Mouse (Mus musculus): ENCODE measurements at regions not wholly inside any gene's neighbourhood (a gene's known extent, or its start where the extent isn't known, plus 50 kb on each side); places are given as distances from the start of the nearest gene placed in this dataset.

DNA sequence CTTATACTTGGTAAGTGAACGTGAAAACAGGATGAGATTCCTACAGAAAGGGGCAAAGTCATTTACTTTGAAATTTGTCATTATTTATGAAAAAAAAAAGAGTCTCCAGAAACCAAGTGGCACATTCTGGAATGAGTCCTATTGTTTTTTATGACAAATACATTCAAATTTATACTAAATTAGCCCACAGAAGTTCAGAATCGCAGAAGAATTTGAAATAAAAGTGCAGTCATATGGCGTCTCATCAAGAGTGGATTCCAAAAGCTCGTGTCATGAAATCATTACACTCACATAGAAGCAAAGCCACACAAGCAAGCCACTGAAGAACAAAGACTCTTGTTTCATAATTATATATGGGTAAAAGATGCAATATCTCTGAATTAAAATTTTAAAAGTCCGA lies 316.9 kb downstream of the Slc16a7 start:
- 81% methylated on average over 5 of the region's 5 CpGs for WGBS
- ATAC-seq (ENCODE audit: insufficient read depth, low FRiP score), result no peak
- no peaks in the 10 kb centered on the region for H3K9me3 ChIP-seq (replicated peaks; ENCODE audit: control insufficient read depth, low read length)

DNA sequence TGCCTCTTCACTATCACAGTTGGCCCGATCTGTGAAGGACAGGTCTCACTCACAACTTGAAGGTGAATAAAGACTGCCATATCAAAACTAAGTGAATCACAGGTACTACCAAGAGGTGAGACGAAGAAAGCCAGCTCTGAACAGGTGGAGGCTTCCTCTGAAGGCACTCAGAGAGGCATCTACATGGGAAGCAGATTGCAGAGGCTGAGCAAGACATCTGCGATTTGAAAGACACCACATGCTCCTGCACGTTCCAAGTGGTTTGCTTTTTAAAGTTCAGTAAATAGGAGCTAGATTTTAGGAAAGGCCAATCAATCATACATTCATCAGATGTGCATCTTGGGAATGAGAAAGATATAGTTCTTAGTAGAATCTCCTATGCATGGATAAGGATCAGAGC lies 319.0 kb downstream of the Slc16a7 start:
- no peak overlapping the region for H3K27ac ChIP-seq (ENCODE audit: low read length)
- H3K4me3 ChIP-seq (replicated peaks; ENCODE audit: low read length), result no peak overlapping the region
- ATAC-seq (ENCODE audit: insufficient read depth, low FRiP score), result no peak
- no peak overlapping the region for H3K4me2 ChIP-seq (ENCODE audit: low read depth, low read length)
- H3K9ac ChIP-seq (ENCODE audit: low read length), result no peak overlapping the region
- H3K9me3 ChIP-seq (replicated peaks; ENCODE audit: control insufficient read depth, low read length), result no peaks in the 10 kb centered on the region
- no peaks in the 10 kb centered on the region for H3K4me1 ChIP-seq (ENCODE audit: control insufficient read depth, insufficient read depth, low read length)
- 84% methylated on average over 4 of the region's 4 CpGs for WGBS
- H3K27me3 ChIP-seq (ENCODE audit: control insufficient read depth, insufficient read depth, low read length), result no peaks in the 10 kb centered on the region
- no peaks in the 10 kb centered on the region for H3K36me3 ChIP-seq (ENCODE audit: control insufficient read depth, insufficient read depth, low read length)

More for the DNA sequence above, 316.9 kb downstream of the Slc16a7 start:
- H3K4me3 ChIP-seq (replicated peaks; ENCODE audit: low read length), result no peak overlapping the region
- no peaks in the 10 kb centered on the region for H3K36me3 ChIP-seq (ENCODE audit: control insufficient read depth, insufficient read depth, low read length)
- H3K4me1 ChIP-seq (ENCODE audit: control insufficient read depth, insufficient read depth, low read length), result no peaks in the 10 kb centered on the region
- no peak overlapping the region for H3K4me2 ChIP-seq (ENCODE audit: low read depth, low read length)
- no peak overlapping the region for H3K9ac ChIP-seq (ENCODE audit: low read length)
- H3K27me3 ChIP-seq (ENCODE audit: control insufficient read depth, insufficient read depth, low read length), result no peaks in the 10 kb centered on the region
- H3K27ac ChIP-seq (ENCODE audit: low read length), result no peak overlapping the region

DNA sequence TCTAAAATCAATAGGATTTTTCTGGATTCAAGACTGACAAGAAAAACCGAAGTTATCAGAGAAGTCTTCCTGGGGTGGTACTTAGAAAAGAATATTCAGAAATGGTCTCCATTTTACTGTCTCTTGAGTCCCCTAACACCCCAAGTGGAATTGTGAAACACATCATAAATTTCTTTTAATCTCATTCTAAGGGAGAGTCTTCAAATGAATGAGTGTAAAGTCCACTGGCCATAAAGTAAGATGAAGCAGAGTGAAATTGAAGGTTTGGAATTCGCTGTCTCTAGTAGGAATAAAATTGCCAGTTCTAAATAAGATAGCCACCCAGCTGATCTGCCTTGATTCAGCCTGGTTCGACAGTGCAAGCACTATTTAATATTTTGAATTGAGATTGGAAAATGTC lies 350.0 kb downstream of the Slc16a7 start:
- Histone ChIP-seq H3K27ac (ENCODE audit: low read length) (no peak overlapping the region), H3K4me3 (replicated peaks; ENCODE audit: low read length) (no peak overlapping the region), H3K9me3 (replicated peaks; ENCODE audit: control insufficient read depth, low read length) (no peaks in the 10 kb centered on the region), H3K4me2 (ENCODE audit: low read depth, low read length) (no peak overlapping the region), H3K4me1 (ENCODE audit: control insufficient read depth, insufficient read depth, low read length) (no peaks in the 10 kb centered on the region), H3K27me3 (ENCODE audit: control insufficient read depth, insufficient read depth, low read length) (no peaks in the 10 kb centered on the region), H3K36me3 (ENCODE audit: control insufficient read depth, insufficient read depth, low read length) (no peaks in the 10 kb centered on the region), H3K9ac (ENCODE audit: low read length) (no peak overlapping the region)
- 75% methylated on average over 3 of the region's 3 CpGs for WGBS
- ATAC-seq (ENCODE audit: insufficient read depth, low FRiP score), result no peak

DNA sequence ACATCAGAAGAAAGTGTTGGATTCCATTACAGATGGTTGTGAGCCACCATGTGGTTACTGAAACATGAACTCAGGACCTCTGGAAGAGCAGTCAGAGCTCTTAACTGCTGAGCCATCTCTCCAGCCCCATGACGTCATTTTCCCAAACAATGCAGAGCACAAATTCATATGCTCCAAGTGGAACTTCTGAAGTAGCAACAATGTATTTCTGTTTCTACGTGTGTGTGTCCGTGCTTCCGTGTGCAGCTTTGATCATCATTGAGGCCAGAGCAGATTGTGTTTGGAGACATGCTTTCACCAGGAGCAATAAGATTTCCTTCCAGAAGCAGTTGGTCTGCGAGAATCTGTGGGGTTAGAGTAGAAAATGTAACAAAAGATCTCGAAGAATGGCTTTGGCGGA lies 353.6 kb downstream of the Slc16a7 start:
- Histone ChIP-seq H3K9me3 (replicated peaks; ENCODE audit: control insufficient read depth, low read length) (no peaks in the 10 kb centered on the region), H3K9ac (ENCODE audit: low read length) (no peak overlapping the region), H3K4me1 (ENCODE audit: control insufficient read depth, insufficient read depth, low read length) (no peaks in the 10 kb centered on the region), H3K27me3 (ENCODE audit: control insufficient read depth, insufficient read depth, low read length) (no peaks in the 10 kb centered on the region), H3K36me3 (ENCODE audit: control insufficient read depth, insufficient read depth, low read length) (no peaks in the 10 kb centered on the region), H3K4me2 (ENCODE audit: low read depth, low read length) (no peak overlapping the region), H3K4me3 (replicated peaks; ENCODE audit: low read length) (no peak overlapping the region), H3K27ac (ENCODE audit: low read length) (no peak overlapping the region)
- WGBS, result 89% methylated on average over 7 of the region's 7 CpGs
- no peak for ATAC-seq (ENCODE audit: insufficient read depth, low FRiP score)

DNA sequence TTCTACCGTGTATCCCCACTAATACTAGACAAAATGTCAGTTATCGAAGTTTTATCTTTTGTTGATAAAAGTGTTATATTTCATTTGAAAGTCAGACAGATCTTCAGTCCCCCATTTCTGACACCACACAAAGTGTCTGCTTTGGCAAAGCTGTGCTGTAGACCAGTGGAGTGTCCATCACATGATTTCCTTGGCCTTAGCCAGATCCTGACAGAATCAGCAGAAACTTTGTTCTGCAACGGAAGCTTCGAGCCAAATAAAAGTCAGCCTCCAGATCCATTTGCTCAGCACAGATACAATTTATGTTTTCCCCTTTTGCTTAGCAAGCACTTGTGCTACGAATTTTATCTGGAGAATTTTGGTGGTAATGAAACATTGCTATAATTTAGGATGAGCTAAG lies 360.9 kb downstream of the Slc16a7 start:
- H3K4me3 ChIP-seq (replicated peaks; ENCODE audit: low read length), result no peak overlapping the region
- ATAC-seq (ENCODE audit: insufficient read depth, low FRiP score), result no peak
- H3K9ac ChIP-seq (ENCODE audit: low read length), result no peak overlapping the region
- no peaks in the 10 kb centered on the region for H3K36me3 ChIP-seq (ENCODE audit: control insufficient read depth, insufficient read depth, low read length)
- H3K4me2 ChIP-seq (ENCODE audit: low read depth, low read length), result no peak overlapping the region
- no peaks in the 10 kb centered on the region for H3K4me1 ChIP-seq (ENCODE audit: control insufficient read depth, insufficient read depth, low read length)
- H3K9me3 ChIP-seq (replicated peaks; ENCODE audit: control insufficient read depth, low read length), result no peaks in the 10 kb centered on the region
- H3K27me3 ChIP-seq (ENCODE audit: control insufficient read depth, insufficient read depth, low read length), result no peaks in the 10 kb centered on the region
- 64% methylated on average over 5 of the region's 5 CpGs for WGBS
- H3K27ac ChIP-seq (ENCODE audit: low read length), result no peak overlapping the region

DNA sequence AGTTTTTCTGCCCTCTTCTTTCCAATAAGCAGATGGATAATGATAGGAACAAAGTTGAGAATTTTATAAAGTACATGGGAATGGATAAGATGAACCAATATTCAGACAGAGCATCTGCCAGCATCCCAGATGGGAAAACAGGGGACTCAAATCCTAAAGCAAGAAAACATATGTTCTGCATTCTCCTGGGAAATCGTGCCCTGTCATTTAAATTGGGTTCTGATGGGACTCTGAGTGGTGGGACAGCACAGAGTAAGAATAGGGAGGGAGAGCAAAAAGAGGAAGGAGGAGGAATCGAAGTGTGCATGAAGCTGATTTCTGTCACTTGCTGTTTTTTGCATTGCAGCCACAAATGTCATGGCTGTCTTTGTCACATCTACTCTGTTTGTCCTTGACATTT lies 362.4 kb downstream of the Slc16a7 start:
- no peaks in the 10 kb centered on the region for H3K27me3 ChIP-seq (ENCODE audit: control insufficient read depth, insufficient read depth, low read length)
- ATAC-seq (ENCODE audit: insufficient read depth, low FRiP score), result no peak
- H3K9ac ChIP-seq (ENCODE audit: low read length), result no peak overlapping the region
- H3K9me3 ChIP-seq (replicated peaks; ENCODE audit: control insufficient read depth, low read length), result no peaks in the 10 kb centered on the region
- no peak overlapping the region for H3K27ac ChIP-seq (ENCODE audit: low read length)
- H3K4me3 ChIP-seq (replicated peaks; ENCODE audit: low read length), result no peak overlapping the region
- no peaks in the 10 kb centered on the region for H3K4me1 ChIP-seq (ENCODE audit: control insufficient read depth, insufficient read depth, low read length)
- 74% methylated on average over 2 of the region's 2 CpGs for WGBS
- no peaks in the 10 kb centered on the region for H3K36me3 ChIP-seq (ENCODE audit: control insufficient read depth, insufficient read depth, low read length)
- no peak overlapping the region for H3K4me2 ChIP-seq (ENCODE audit: low read depth, low read length)
